Comparison of ENCODE assay signal across 8 mouse cellular contexts in the genomic region with DNA sequence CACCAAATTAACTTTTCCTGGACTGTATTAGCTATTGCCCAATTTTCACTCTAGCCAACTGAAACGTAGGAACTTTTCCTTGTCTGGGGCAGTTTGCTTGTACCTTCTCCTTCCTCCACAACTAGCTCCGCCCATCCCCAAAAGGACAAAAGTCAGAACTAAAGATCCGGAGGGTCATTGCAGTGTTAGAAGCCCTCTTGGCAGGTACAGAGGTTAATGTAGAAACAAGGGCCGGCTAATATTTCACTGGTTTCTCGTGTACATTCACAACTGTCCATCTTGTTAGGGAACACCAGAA. TPM values are rescaled to one million over a fixed set of nuclear protein-coding genes. Genes with fewer than 3 reads are reported as not detected.
A peak's percentile ranks its signal among the peaks of the same experiment; 100 is the strongest.
DNase-seq lines count a peak whose midpoint lies in the region; ATAC-seq lines count a peak whose summit lies in the region.

No protein-coding gene starts in this region.

- peak overlapping the region; percentile 80 for H3K4me2 ChIP-seq in heart, embryonic 11.5 days
- peak overlapping the region; percentile 57 for H3K4me2 ChIP-seq in hindbrain, embryonic 15.5 days
- peak overlapping the region; percentile 88 for H3K4me2 ChIP-seq in liver, embryonic 12.5 days
- H3K4me2 ChIP-seq in stomach, embryonic 16.5 days (ENCODE audit: low read depth, low read length): peak overlapping the region; percentile 67

- 12% methylated on average over 5 of the region's 5 CpGs for WGBS in heart, embryonic 11.5 days (ENCODE audit: insufficient replicate concordance)
- WGBS in hindbrain, embryonic 15.5 days: 10% methylated on average over 5 of the region's 5 CpGs
- WGBS in liver, embryonic 12.5 days (ENCODE audit: insufficient replicate concordance): 5% methylated on average over 5 of the region's 5 CpGs
- WGBS in stomach, embryonic 16.5 days: 6% methylated on average over 5 of the region's 5 CpGs

- DNase-seq in heart, postnatal 4 days: no peak
- peak; percentile 65 for DNase-seq in embryo, embryonic 10 days (ENCODE audit: low spot score)
- no peak for DNase-seq in urinary bladder, postnatal 4 days (ENCODE audit: low spot score in 2 of 2)
- no peak for DNase-seq in left cerebral cortex, adult 9 months (ENCODE audit: low spot score in 2 of 2)

- no peaks in the 10 kb centered on the region for H3K36me3 ChIP-seq in heart, embryonic 11.5 days (ENCODE audit: control insufficient read depth, insufficient read depth, low read length)
- no peaks in the 10 kb centered on the region for H3K36me3 ChIP-seq in hindbrain, embryonic 15.5 days
- peaks cover 6% of the 10 kb centered on the region for H3K36me3 ChIP-seq in liver, embryonic 12.5 days
- no peaks in the 10 kb centered on the region for H3K36me3 ChIP-seq in stomach, embryonic 16.5 days (ENCODE audit: control insufficient read depth, insufficient read depth, low read length)

- no peaks in the 10 kb centered on the region for H3K27me3 ChIP-seq in heart, embryonic 11.5 days (ENCODE audit: control insufficient read depth, insufficient read depth, low read length)
- no peaks in the 10 kb centered on the region for H3K27me3 ChIP-seq in hindbrain, embryonic 15.5 days
- no peaks in the 10 kb centered on the region for H3K27me3 ChIP-seq in liver, embryonic 12.5 days (replicated peaks)
- no peaks in the 10 kb centered on the region for H3K27me3 ChIP-seq in stomach, embryonic 16.5 days (ENCODE audit: control insufficient read depth, insufficient read depth, low read length)

- peaks cover 13% of the 10 kb centered on the region for H3K4me1 ChIP-seq in heart, embryonic 11.5 days (ENCODE audit: control insufficient read depth, insufficient read depth, low read length)
- H3K4me1 ChIP-seq in hindbrain, embryonic 15.5 days (replicated peaks): peaks cover 24% of the 10 kb centered on the region
- H3K4me1 ChIP-seq in liver, embryonic 12.5 days: peaks cover 58% of the 10 kb centered on the region
- peaks cover 12% of the 10 kb centered on the region for H3K4me1 ChIP-seq in stomach, embryonic 16.5 days (ENCODE audit: control insufficient read depth, insufficient read depth, low read length)

- H3K9ac ChIP-seq in heart, embryonic 11.5 days (ENCODE audit: low read depth, low read length): peak overlapping the region; percentile 93
- peak overlapping the region; percentile 88; the same call in 1 of the 2 replicates for H3K9ac ChIP-seq in hindbrain, embryonic 15.5 days
- peak overlapping the region; percentile 77 for H3K9ac ChIP-seq in liver, embryonic 12.5 days
- H3K9ac ChIP-seq in stomach, embryonic 16.5 days (ENCODE audit: low read length): peak overlapping the region; percentile 89

- no peak for ATAC-seq in heart, embryonic 11.5 days (replicated peaks; ENCODE audit: insufficient number of reproducible peaks, low FRiP score, low TSS enrichment)
- ATAC-seq in hindbrain, embryonic 15.5 days (ENCODE audit: low FRiP score, low read depth): no peak
- ATAC-seq in liver, embryonic 12.5 days: no peak
- no peak for ATAC-seq in stomach, embryonic 16.5 days (ENCODE audit: insufficient read depth, low FRiP score)

- no peaks in the 10 kb centered on the region for H3K9me3 ChIP-seq in heart, embryonic 11.5 days (replicated peaks; ENCODE audit: control insufficient read depth, low read length)
- H3K9me3 ChIP-seq in hindbrain, embryonic 15.5 days: no peaks in the 10 kb centered on the region
- no peaks in the 10 kb centered on the region for H3K9me3 ChIP-seq in liver, embryonic 12.5 days (replicated peaks)
- no peaks in the 10 kb centered on the region for H3K9me3 ChIP-seq in stomach, embryonic 16.5 days (replicated peaks; ENCODE audit: control insufficient read depth, low read length)

- peak overlapping the region; percentile 99 for H3K4me3 ChIP-seq in heart, embryonic 11.5 days (ENCODE audit: low read depth, low read length)
- H3K4me3 ChIP-seq in hindbrain, embryonic 15.5 days: peak overlapping the region; percentile 93
- peak overlapping the region; percentile 98 for H3K4me3 ChIP-seq in liver, embryonic 12.5 days
- peak overlapping the region; percentile 63 for H3K4me3 ChIP-seq in stomach, embryonic 16.5 days (replicated peaks; ENCODE audit: low read length)

- peak overlapping the region; percentile 98 for H3K27ac ChIP-seq in heart, embryonic 11.5 days (ENCODE audit: low read depth, low read length)
- H3K27ac ChIP-seq in hindbrain, embryonic 15.5 days (replicated peaks): peak overlapping the region; percentile 100
- peak overlapping the region; percentile 96 for H3K27ac ChIP-seq in liver, embryonic 12.5 days
- peak overlapping the region; percentile 99 for H3K27ac ChIP-seq in stomach, embryonic 16.5 days (ENCODE audit: low read length)

RNA-seq across cellular contexts. Expression of a gene that starts 1.0 kb away (rescaled TPM):
- 84.7 and 102 TPM in 2 replicates for polyA plus RNA-seq in heart, embryonic 11.5 days (2014; fragmentation: Nextera tagmentation; extraction: Ambion mirVana)
- total RNA-seq in heart, postnatal 4 days (2021): 10 to 100 TPM; 80.9 to 84.0 TPM
- 91.3 and 101 TPM in 2 replicates for polyA plus RNA-seq in hindbrain, embryonic 15.5 days (2015; fragmentation: Nextera tagmentation; extraction: Ambion mirVana)
- 102 and 106 TPM in 2 replicates for polyA plus RNA-seq in liver, embryonic 12.5 days (2016; fragmentation: Nextera tagmentation; extraction: Ambion mirVana)
- polyA plus RNA-seq in stomach, embryonic 16.5 days (2015; fragmentation: Nextera tagmentation; extraction: Ambion mirVana): 80.8 and 83.6 TPM in 2 replicates
